Mouse (Mus musculus) neural tube, embryonic 12.5 days (tissue): ENCODE results near the gene Cfap100. TPM values are rescaled to one million over a fixed set of nuclear protein-coding genes. Genes with fewer than 3 reads are reported as not detected.

Source experiments
- ATAC-seq: fragments of 200-750 bp; cut with Nextera tagmentation; 2 replicates; pipeline ENCODE4 v1.8.0; 2017; ENCODE audit warnings: low read depth, mild to moderate bottlenecking, moderate TSS enrichment, moderate library complexity; ENCODE audit not compliant: low FRiP score
- H3K27ac ChIP-seq: fragments of 300-500 bp; sonication (generic); 2 replicates; pipeline ENCODE4 v1.5.1; 2016
- H3K27me3 ChIP-seq: fragments of 300-500 bp; sonication (generic); replicated peaks from 2 replicates; pipeline ENCODE4 v1.6.1; 2016; ENCODE audit warnings: mild to moderate bottlenecking
- H3K36me3 ChIP-seq: fragments of 300-500 bp; sonication (generic); 2 replicates; pipeline ENCODE4 v1.6.1; 2016; ENCODE audit warnings: mild to moderate bottlenecking
- H3K4me1 ChIP-seq: fragments of 300-500 bp; sonication (generic); 2 replicates; pipeline ENCODE4 v1.6.1; 2016
- H3K4me2 ChIP-seq: fragments of 300-500 bp; sonication (generic); replicated peaks from 2 replicates; pipeline ENCODE4 v1.6.1; 2016; ENCODE audit warnings: mild to moderate bottlenecking
- H3K4me3 ChIP-seq: fragments of 300-500 bp; sonication (generic); 2 replicates; pipeline ENCODE4 v1.5.1; 2016
- H3K9ac ChIP-seq: fragments of 300-500 bp; sonication (generic); 2 replicates; pipeline ENCODE4 v1.6.1; 2016; ENCODE audit warnings: mild to moderate bottlenecking
- H3K9me3 ChIP-seq: fragments of 300-500 bp; sonication (generic); 2 replicates; pipeline ENCODE4 v1.6.1; 2016; ENCODE audit warnings: mild to moderate bottlenecking
- WGBS: fragments of 180-500 bp; shearing (Covaris S2); methylation state at CpG from one replicate; pipeline ENCODE4 v1.1.7; 2016; 5-methylcytosine and 5-hydroxymethylcytosine counted together
- polyA plus RNA-seq: library from polyadenylated mRNA; unstranded; fragments of >200 nt; fragmentation: Nextera tagmentation; extraction: Ambion mirVana; gene quantifications from 2 replicates; pipeline ENCODE4 v1.2.1, GENCODE M21; 2016

Cfap100 gene
- polyA plus RNA-seq: 2.1 and 2.9 TPM in 2 replicates

GRCm38 (mm10) chr6:90428380-90428974 lies at the start of gene Cfap100:
Gene Cfap100, minus strand, starts transcription at chr6:90428797.
- Histone ChIP-seq H3K9ac (peak within 1 kb of the TSS; percentile 51), H3K9me3 (no peaks in the 10 kb centered on the region), H3K36me3 (no peaks in the 10 kb centered on the region), H3K27me3 (peaks cover 13% of the 10 kb centered on the region; the same call in 1 of the 2 replicates), H3K27ac (no peak within 1 kb of the TSS; the same call in 1 of the 2 replicates), H3K4me2 (peak within 1 kb of the TSS; percentile 73), H3K4me1 (peaks cover 9% of the 10 kb centered on the region; the same call in 1 of the 2 replicates), H3K4me3 (peak within 1 kb of the TSS; percentile 41)
- WGBS: under 1% methylated on average over 31 of the region's 31 CpGs
- peak; percentile 86 for ATAC-seq

DNA sequence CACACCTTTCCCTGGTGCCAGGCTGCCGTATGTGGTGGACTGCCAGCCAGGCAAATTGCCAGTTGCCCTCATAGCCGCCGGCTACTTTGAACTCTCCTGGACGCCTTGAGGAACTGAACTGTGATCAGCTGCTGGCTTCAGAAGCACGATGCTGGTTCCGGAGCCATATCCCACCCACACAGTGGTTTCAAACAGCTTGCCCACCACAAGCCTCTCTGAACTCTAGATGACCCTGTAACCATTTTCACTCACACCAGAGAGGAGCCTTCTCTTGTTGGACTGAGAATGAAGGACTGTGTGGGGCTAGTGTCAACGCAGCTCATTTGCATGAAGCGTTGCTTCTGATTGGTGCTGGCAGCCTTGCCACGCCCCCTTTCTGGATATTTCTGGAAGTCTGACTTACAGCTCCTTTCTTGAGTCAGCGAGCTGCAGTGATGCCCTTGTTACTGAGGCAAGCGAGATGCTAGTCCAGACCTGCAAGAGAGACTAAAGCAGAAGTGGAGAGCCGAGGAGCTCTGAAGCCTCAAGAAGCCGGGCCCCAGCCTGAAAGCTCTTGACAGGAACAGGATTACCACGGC lies 48.4 kb upstream of the Cfap100 start:
- Histone ChIP-seq H3K9me3 (no peaks in the 10 kb centered on the region), H3K4me2 (no peak overlapping the region), H3K36me3 (no peaks in the 10 kb centered on the region), H3K4me1 (peaks cover 6% of the 10 kb centered on the region; the same call in 1 of the 2 replicates), H3K27ac (no peak overlapping the region), H3K4me3 (no peak overlapping the region), H3K9ac (no peak overlapping the region), H3K27me3 (no peaks in the 10 kb centered on the region)
- 65% methylated on average over 14 of the region's 14 CpGs for WGBS
- ATAC-seq: no peak

- no peak overlapping the region for H3K9ac ChIP-seq
- no peak for ATAC-seq
- H3K9me3 ChIP-seq: no peaks in the 10 kb centered on the region
- peaks cover 6% of the 10 kb centered on the region; the same call in 1 of the 2 replicates for H3K4me1 ChIP-seq
- no peaks in the 10 kb centered on the region for H3K36me3 ChIP-seq
- H3K4me2 ChIP-seq: no peak overlapping the region
- H3K27ac ChIP-seq: no peak overlapping the region
- H3K27me3 ChIP-seq: no peaks in the 10 kb centered on the region
- 81% methylated on average over 3 of the region's 3 CpGs for whole genome bisulfite sequencing
- H3K4me3 ChIP-seq: no peak overlapping the region
Measured at GRCm38 (mm10) chr6:90475854-90476212, 47.2 kb upstream of the Cfap100 start.

DNA sequence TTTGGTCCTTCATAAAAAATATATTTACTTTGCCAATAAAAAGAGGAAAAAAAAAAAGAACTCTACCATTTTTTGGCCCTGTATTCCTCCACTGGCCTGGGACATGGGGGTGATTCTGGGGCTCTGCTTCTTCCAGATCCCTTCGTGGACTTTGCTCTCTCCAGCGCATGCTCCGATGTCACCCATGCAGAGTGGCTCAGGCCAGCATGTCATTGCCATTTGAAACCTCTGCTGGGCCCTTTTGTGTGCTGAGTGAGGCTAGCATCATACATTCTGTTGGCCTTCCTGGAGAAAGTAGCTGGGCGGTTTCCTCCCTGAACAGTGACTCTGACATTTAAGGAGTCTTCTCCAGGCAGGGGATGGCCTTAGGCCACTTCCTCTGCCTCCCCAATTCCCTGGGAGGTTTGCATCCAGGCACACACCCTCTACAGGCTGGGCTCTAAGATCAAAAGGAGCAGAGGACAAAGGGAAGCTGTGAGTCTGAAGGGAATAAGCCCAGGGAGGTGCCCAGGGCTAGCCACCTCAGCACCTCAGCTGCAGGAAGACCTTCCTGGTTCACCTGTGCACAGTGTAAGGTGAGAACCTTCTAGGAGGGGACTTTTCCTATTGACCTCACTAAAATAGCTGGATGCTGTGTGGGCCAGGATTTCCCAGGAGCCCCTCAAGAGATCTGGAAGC lies 46.7 kb upstream of the Cfap100 start:
- 75% methylated on average over 4 of the region's 4 CpGs for WGBS
- Histone ChIP-seq H3K4me2 (no peak overlapping the region), H3K27me3 (no peaks in the 10 kb centered on the region), H3K9me3 (no peaks in the 10 kb centered on the region), H3K4me1 (peaks cover 6% of the 10 kb centered on the region; the same call in 1 of the 2 replicates), H3K36me3 (no peaks in the 10 kb centered on the region), H3K4me3 (no peak overlapping the region), H3K27ac (no peak overlapping the region), H3K9ac (no peak overlapping the region)
- no peak for ATAC-seq

- no peaks in the 10 kb centered on the region for H3K27me3 ChIP-seq
- no peaks in the 10 kb centered on the region for H3K9me3 ChIP-seq
- ATAC-seq: no peak
- H3K9ac ChIP-seq: no peak overlapping the region
- WGBS: 89% methylated on average over 3 of the region's 3 CpGs
- no peak overlapping the region for H3K27ac ChIP-seq
- H3K36me3 ChIP-seq: no peaks in the 10 kb centered on the region
- H3K4me1 ChIP-seq: peaks cover 6% of the 10 kb centered on the region; the same call in 1 of the 2 replicates
- no peak overlapping the region for H3K4me3 ChIP-seq
- H3K4me2 ChIP-seq: no peak overlapping the region
Measured at GRCm38 (mm10) chr6:90474361-90474750, 45.8 kb upstream of the Cfap100 start.

DNA sequence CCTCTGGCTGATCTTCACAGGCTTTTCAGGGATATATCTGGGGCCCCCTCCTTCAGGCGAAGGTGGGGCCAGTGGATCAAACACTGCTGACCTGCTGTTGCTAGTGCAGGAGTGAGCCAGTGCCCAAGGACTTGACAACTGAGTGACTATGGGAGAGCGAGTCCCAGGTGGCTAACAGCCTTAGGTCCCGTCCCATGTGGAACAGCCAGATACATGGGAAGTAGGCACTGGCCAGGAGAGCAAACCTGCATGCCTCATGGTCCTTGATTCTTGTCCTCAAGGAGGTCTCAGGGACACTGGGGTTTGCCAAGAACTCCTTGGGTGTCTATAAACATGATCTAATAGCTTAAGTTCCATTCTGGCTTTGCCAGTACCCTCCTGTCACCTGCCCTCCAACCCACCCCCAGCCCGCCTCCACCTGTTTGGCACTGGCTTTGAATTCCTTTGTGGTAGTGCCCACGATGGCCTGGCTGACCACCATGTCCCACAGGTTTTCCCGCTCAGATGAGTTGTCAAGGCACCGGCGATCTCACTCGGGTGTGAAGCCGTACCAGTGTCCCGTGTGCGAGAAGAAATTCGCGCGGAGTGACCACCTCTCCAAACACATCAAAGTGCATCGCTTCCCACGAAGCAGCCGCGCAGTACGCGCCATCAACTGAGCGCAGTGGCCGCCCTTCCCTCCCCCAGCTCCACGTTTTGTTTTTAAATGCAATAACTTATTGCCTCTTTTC lies 45.2 kb upstream of the Cfap100 start:
- no peak for ATAC-seq
- Histone ChIP-seq H3K9ac (no peak overlapping the region), H3K4me2 (no peak overlapping the region), H3K27ac (no peak overlapping the region), H3K27me3 (no peaks in the 10 kb centered on the region), H3K4me3 (no peak overlapping the region), H3K9me3 (no peaks in the 10 kb centered on the region), H3K4me1 (peaks cover 6% of the 10 kb centered on the region; the same call in 1 of the 2 replicates), H3K36me3 (no peaks in the 10 kb centered on the region)
- WGBS: 94% methylated on average over 24 of the region's 24 CpGs

GRCm38 (mm10) chr6:90472697-90473096 lies 44.1 kb upstream of the Cfap100 start:
- WGBS: 89% methylated on average over 3 of the region's 3 CpGs
- no peak for ATAC-seq

DNA sequence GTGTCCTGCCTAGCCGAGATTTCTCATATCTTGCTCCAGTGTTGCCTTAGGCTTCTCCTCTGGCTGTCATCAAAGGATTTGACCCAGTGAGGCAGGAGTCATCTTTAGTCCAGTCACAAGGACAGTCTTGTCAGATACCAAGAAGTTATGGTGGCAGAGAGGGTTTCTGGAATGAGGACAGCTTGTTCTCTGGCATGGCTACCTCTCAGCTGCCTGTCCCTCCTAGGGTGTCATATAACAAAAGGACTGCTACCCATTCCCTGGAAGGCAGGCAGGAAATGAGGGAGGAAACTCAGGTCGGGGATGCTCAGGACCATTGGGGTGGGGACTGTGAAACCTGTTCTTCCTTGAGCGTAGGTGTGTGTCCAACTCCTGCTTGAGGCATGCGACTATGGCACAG lies 43.5 kb upstream of the Cfap100 start:
- Histone ChIP-seq H3K9me3 (no peaks in the 10 kb centered on the region), H3K27ac (no peak overlapping the region), H3K27me3 (no peaks in the 10 kb centered on the region), H3K4me1 (peaks cover 3% of the 10 kb centered on the region; the same call in 1 of the 2 replicates), H3K9ac (no peak overlapping the region), H3K36me3 (no peaks in the 10 kb centered on the region), H3K4me3 (no peak overlapping the region), H3K4me2 (no peak overlapping the region)
- ATAC-seq: no peak
- WGBS: 71% methylated on average over 4 of the region's 4 CpGs

More at GRCm38 (mm10) chr6:90472697-90473096, 44.1 kb upstream of the Cfap100 start:
- Histone ChIP-seq H3K4me2 (no peak overlapping the region), H3K4me3 (no peak overlapping the region), H3K36me3 (no peaks in the 10 kb centered on the region), H3K27ac (no peak overlapping the region), H3K4me1 (peaks cover 6% of the 10 kb centered on the region; the same call in 1 of the 2 replicates), H3K27me3 (no peaks in the 10 kb centered on the region), H3K9me3 (no peaks in the 10 kb centered on the region), H3K9ac (no peak overlapping the region)

DNA sequence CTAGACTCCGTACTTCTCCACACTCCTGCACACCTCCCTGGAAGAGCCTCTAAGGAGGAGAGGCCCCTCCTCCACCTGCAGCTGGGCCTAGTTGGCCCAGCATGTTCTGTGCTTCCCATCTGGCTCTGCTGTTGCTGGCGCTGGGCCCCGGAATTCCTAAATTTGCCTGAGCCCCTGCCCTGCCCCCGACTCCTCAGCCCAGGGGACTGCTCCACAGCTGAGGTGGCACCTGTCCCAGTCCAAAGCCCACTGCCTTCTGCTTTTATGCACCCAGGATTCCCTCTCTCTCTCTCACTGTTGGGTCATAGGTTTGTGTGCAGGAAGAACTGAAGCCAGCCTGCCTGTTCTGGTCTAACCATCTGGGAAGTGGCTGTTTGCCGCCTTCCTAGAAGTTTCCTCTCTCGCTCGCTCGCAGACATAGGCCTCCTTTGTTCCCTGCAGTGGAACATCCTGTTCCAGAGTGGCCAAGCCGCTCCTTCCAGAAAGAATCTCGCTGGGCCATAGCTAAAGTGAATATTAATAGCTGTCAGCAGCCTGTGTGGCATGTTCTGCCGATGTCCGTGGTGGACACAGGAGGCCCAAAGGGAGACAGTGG lies 42.4 kb upstream of the Cfap100 start:
- H3K4me1 ChIP-seq: no peaks in the 10 kb centered on the region
- H3K27ac ChIP-seq: no peak overlapping the region
- H3K36me3 ChIP-seq: no peaks in the 10 kb centered on the region
- WGBS: 62% methylated on average over 12 of the region's 12 CpGs
- no peak overlapping the region for H3K4me2 ChIP-seq
- H3K9ac ChIP-seq: no peak overlapping the region
- no peak for ATAC-seq
- no peaks in the 10 kb centered on the region for H3K27me3 ChIP-seq
- no peaks in the 10 kb centered on the region for H3K9me3 ChIP-seq
- no peak overlapping the region for H3K4me3 ChIP-seq

- H3K27me3 ChIP-seq: 0 out of 2 replicates have a peak, but pooled peaks cover 2% of the 10 kb centered on the region
- H3K4me3 ChIP-seq: no peak overlapping the region
- H3K9me3 ChIP-seq: no peaks in the 10 kb centered on the region
- WGBS: 88% methylated on average over 2 of the region's 2 CpGs
- no peak overlapping the region for H3K9ac ChIP-seq
- no peak overlapping the region for H3K27ac ChIP-seq
- H3K4me2 ChIP-seq: no peak overlapping the region
- no peaks in the 10 kb centered on the region for H3K4me1 ChIP-seq
- ATAC-seq: no peak
- H3K36me3 ChIP-seq: no peaks in the 10 kb centered on the region
Measured at GRCm38 (mm10) chr6:90470255-90470654, 41.7 kb upstream of the Cfap100 start.

DNA sequence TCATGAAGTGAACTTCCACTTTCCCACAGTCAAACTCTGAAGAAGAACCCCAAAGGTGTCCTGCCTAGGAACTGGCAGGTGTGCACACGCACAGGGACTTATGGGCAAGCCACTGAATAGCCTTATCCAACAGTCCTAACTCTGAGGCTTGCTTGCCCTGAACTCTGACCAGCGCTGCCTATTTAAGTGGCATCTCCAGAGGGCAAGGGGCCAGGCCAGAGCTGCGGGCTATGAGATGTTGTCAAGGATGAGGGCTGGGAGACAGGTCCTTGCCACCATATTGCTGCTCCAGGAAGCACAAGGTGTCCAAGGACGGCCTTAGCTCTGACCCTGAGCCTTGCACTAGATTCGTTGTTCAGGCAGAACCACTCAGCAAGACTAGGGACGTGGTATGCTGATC lies 40.4 kb upstream of the Cfap100 start:
- 88% methylated on average over 6 of the region's 6 CpGs for WGBS
- H3K27me3 ChIP-seq: 0 out of 2 replicates have a peak, but pooled peaks cover 11% of the 10 kb centered on the region
- H3K4me1 ChIP-seq: 0 out of 2 replicates have a peak, but pooled peaks cover under 1% of the 10 kb centered on the region
- ATAC-seq: no peak
- H3K36me3 ChIP-seq: no peaks in the 10 kb centered on the region
- H3K9ac ChIP-seq: no peak overlapping the region
- no peak overlapping the region for H3K4me3 ChIP-seq
- no peak overlapping the region for H3K4me2 ChIP-seq
- no peaks in the 10 kb centered on the region for H3K9me3 ChIP-seq
- H3K27ac ChIP-seq: no peak overlapping the region
